In genomic region chr14:105730786-105731185, GRCm38 (mm10) we compare ENCODE assay signal across 8 mouse cellular contexts.
A peak's percentile ranks its signal among the peaks of the same experiment; 100 is the strongest.
DNase-seq lines count a peak whose midpoint lies in the region; ATAC-seq and TF ChIP-seq lines count a peak whose summit lies in the region.

No protein-coding gene starts in this region.

- H3K36me3 ChIP-seq in forebrain, embryonic 13.5 days (ENCODE audit: poor library complexity, severe bottlenecking), result no peaks in the 10 kb centered on the region
- H3K36me3 ChIP-seq in intestine, embryonic 15.5 days, result no peaks in the 10 kb centered on the region
- H3K36me3 ChIP-seq in lung, embryonic 14.5 days (ENCODE audit: insufficient read depth), result no peaks in the 10 kb centered on the region

- no peak for TF ChIP-seq CTCF in lung, embryonic 14.5 days (IDR thresholded peaks at IDR 0.05; ENCODE audit: low read depth)

- H3K27ac ChIP-seq in forebrain, embryonic 13.5 days, result no peak overlapping the region
- no peak overlapping the region for H3K27ac ChIP-seq in intestine, embryonic 15.5 days
- no peak overlapping the region for H3K27ac ChIP-seq in lung, embryonic 14.5 days (ENCODE audit: low read depth)

- peak overlapping the region; percentile 29 for H3K4me2 ChIP-seq in forebrain, embryonic 13.5 days
- peak overlapping the region; percentile 27 for H3K4me2 ChIP-seq in intestine, embryonic 15.5 days (replicated peaks)
- H3K4me2 ChIP-seq in lung, embryonic 14.5 days, result peak overlapping the region; percentile 69

- 7% methylated on average over 4 of the region's 4 CpGs for WGBS in forebrain, embryonic 13.5 days
- WGBS in intestine, embryonic 15.5 days, result 9% methylated on average over 4 of the region's 4 CpGs
- 12% methylated on average over 4 of the region's 4 CpGs for WGBS in lung, embryonic 14.5 days

- no peak overlapping the region for H3K4me3 ChIP-seq in forebrain, embryonic 13.5 days
- no peak overlapping the region for H3K4me3 ChIP-seq in intestine, embryonic 15.5 days (replicated peaks)
- H3K4me3 ChIP-seq in lung, embryonic 14.5 days (ENCODE audit: low read depth, low read length), result no peak overlapping the region

- peak; percentile 89 for DNase-seq in heart, adult 11 months
- no peak for DNase-seq in heart, adult 8-10 months (ENCODE audit: low spot score)
- peak; percentile 7 for DNase-seq in c-Kit-positive CD71-positive TER-119-positive erythroid progenitor cells, embryonic 14.5 days (ENCODE audit: low spot score)
- DNase-seq in lung, embryonic 14.5 days, result peak; percentile 74
- peak; percentile 16 for DNase-seq in retina, adult 2 months (ENCODE audit: low read depth, low spot score)
- no peak for DNase-seq in testis, postnatal 14 days (ENCODE audit: low spot score)

- no peak overlapping the region for H3K9ac ChIP-seq in forebrain, embryonic 13.5 days
- no peak overlapping the region for H3K9ac ChIP-seq in intestine, embryonic 15.5 days
- H3K9ac ChIP-seq in lung, embryonic 14.5 days, result no peak overlapping the region

- H3K9me3 ChIP-seq in forebrain, embryonic 13.5 days (replicated peaks), result no peaks in the 10 kb centered on the region
- H3K9me3 ChIP-seq in intestine, embryonic 15.5 days, result no peaks in the 10 kb centered on the region
- H3K9me3 ChIP-seq in lung, embryonic 14.5 days (ENCODE audit: low read depth, low read length), result no peaks in the 10 kb centered on the region

- peaks cover 27% of the 10 kb centered on the region for H3K4me1 ChIP-seq in forebrain, embryonic 13.5 days
- peaks cover 15% of the 10 kb centered on the region for H3K4me1 ChIP-seq in intestine, embryonic 15.5 days (replicated peaks)
- peaks cover 8% of the 10 kb centered on the region for H3K4me1 ChIP-seq in lung, embryonic 14.5 days (ENCODE audit: insufficient read depth)

- no peaks in the 10 kb centered on the region for H3K27me3 ChIP-seq in forebrain, embryonic 13.5 days
- H3K27me3 ChIP-seq in intestine, embryonic 15.5 days (replicated peaks), result no peaks in the 10 kb centered on the region
- H3K27me3 ChIP-seq in lung, embryonic 14.5 days (ENCODE audit: insufficient read depth, low read length), result no peaks in the 10 kb centered on the region

- ATAC-seq in forebrain, embryonic 13.5 days, result peak; percentile 59
- ATAC-seq in intestine, embryonic 15.5 days, result peak; percentile 36
- ATAC-seq in lung, embryonic 14.5 days (ENCODE audit: insufficient read depth), result no peak

Comparison
In these comparisons a context has a peak if more than half of its experiments do, and no peak if none do; other contexts are left out.
1. DNase-seq: peak in heart, adult 11 months (single experiment), c-Kit-positive CD71-positive TER-119-positive erythroid progenitor cells, embryonic 14.5 days (single experiment), lung, embryonic 14.5 days (single experiment) and retina, adult 2 months (single experiment); none in heart, adult 8-10 months (single experiment) and testis, postnatal 14 days (single experiment).
2. Peak in every context shown above with its lines, with median percentiles within 50 percentile points of each other: H3K4me2 ChIP-seq.